Mouse (Mus musculus) liver, embryonic 16.5 days (tissue): ENCODE measurements at regions not wholly inside any gene's neighbourhood (a gene's known extent, or its start where the extent isn't known, plus 50 kb on each side); places are given as distances from the start of the nearest gene placed in this dataset.

Source experiments
- ATAC-seq: fragments of 200-750 bp; cut with Nextera tagmentation; 2 replicates; pipeline ENCODE4 v1.8.0; 2017; ENCODE audit warnings: low read depth, mild to moderate bottlenecking, moderate number of reproducible peaks, moderate library complexity
- H3K27ac ChIP-seq: fragments of 300-500 bp; sonication (generic); 2 replicates; pipeline ENCODE4 v1.5.1; 2014; ENCODE audit warnings: mild to moderate bottlenecking, low read length
- H3K27me3 ChIP-seq: fragments of 300-500 bp; sonication (generic); 2 replicates; pipeline ENCODE4 v1.6.1; 2014; ENCODE audit warnings: low read depth, low read length, mixed read lengths; ENCODE audit not compliant: control insufficient read depth, insufficient read depth
- H3K36me3 ChIP-seq: fragments of 300-500 bp; sonication (generic); 2 replicates; pipeline ENCODE4 v1.6.1; 2014; ENCODE audit warnings: mild to moderate bottlenecking; ENCODE audit not compliant: control insufficient read depth, insufficient read depth
- H3K4me1 ChIP-seq: fragments of 300-500 bp; sonication (generic); 2 replicates; pipeline ENCODE4 v1.6.1; 2014; ENCODE audit warnings: low read depth, low read length, mixed read lengths; ENCODE audit not compliant: control insufficient read depth
- H3K4me2 ChIP-seq: fragments of 300-500 bp; sonication (generic); 2 replicates; pipeline ENCODE4 v1.6.1; 2014; ENCODE audit warnings: low read depth, low read length, mixed read lengths
- H3K4me3 ChIP-seq: fragments of 300-500 bp; sonication (generic); 2 replicates; pipeline ENCODE4 v1.5.1; 2014; ENCODE audit warnings: low read depth, mild to moderate bottlenecking, low read length
- H3K9ac ChIP-seq: fragments of 300-500 bp; sonication (generic); 2 replicates; pipeline ENCODE4 v1.6.1; 2014; ENCODE audit warnings: low read depth, low read length
- H3K9me3 ChIP-seq: fragments of 300-500 bp; sonication (generic); replicated peaks from 2 replicates; pipeline ENCODE4 v1.6.1; 2016; ENCODE audit warnings: low read length; ENCODE audit not compliant: control insufficient read depth
- WGBS: fragments of 180-500 bp; shearing (Covaris S2); extraction: QIAGEN DNeasy Blood & Tissue Kit; methylation state at CpG from one replicate; pipeline ENCODE4 v1.1.7; 2014; ENCODE audit not compliant: insufficient replicate concordance; 5-methylcytosine and 5-hydroxymethylcytosine counted together

- Histone ChIP-seq H3K9ac (no peak overlapping the region), H3K4me2 (no peak overlapping the region), H3K9me3 (no peaks in the 10 kb centered on the region), H3K4me3 (no peak overlapping the region), H3K27me3 (no peaks in the 10 kb centered on the region), H3K36me3 (no peaks in the 10 kb centered on the region), H3K4me1 (no peaks in the 10 kb centered on the region), H3K27ac (no peak overlapping the region)
- no peak for ATAC-seq
- 56% methylated on average over 6 of the region's 6 CpGs for WGBS
Observed at GRCm38 (mm10) chr2:147247981-147248514, 54.0 kb upstream of the Nkx2-2 start.

- H3K4me1 ChIP-seq: no peaks in the 10 kb centered on the region
- 55% methylated on average over 8 of the region's 8 CpGs for WGBS
- no peaks in the 10 kb centered on the region for H3K36me3 ChIP-seq
- no peak overlapping the region for H3K4me3 ChIP-seq
- H3K27ac ChIP-seq: no peak overlapping the region
- no peak for ATAC-seq
- H3K9ac ChIP-seq: no peak overlapping the region
- H3K4me2 ChIP-seq: no peak overlapping the region
- H3K9me3 ChIP-seq: no peaks in the 10 kb centered on the region
- no peaks in the 10 kb centered on the region for H3K27me3 ChIP-seq
Observed at GRCm38 (mm10) chr2:147247238-147247637, 53.2 kb upstream of the Nkx2-2 start.

- Histone ChIP-seq H3K27ac (no peak overlapping the region), H3K9ac (no peak overlapping the region), H3K4me2 (no peak overlapping the region), H3K4me3 (no peak overlapping the region), H3K36me3 (no peaks in the 10 kb centered on the region), H3K4me1 (no peaks in the 10 kb centered on the region), H3K27me3 (no peaks in the 10 kb centered on the region), H3K9me3 (no peaks in the 10 kb centered on the region)
- ATAC-seq: no peak
- WGBS: 58% methylated on average over 1 of the region's 1 CpGs
Observed at GRCm38 (mm10) chr2:147244406-147244805, 50.4 kb upstream of the Nkx2-2 start.
